Mouse (Mus musculus): ENCODE data around the gene Arhgap10. TPM values are rescaled to one million over a fixed set of nuclear protein-coding genes. Genes with fewer than 3 reads are reported as not detected.

Gene Arhgap10
- polyA plus RNA-seq, 1 experiment = 22.4 TPM

GRCm38 (mm10) chr8:77536821-77537220, 19.1 kb upstream of the Arhgap10 start:
- Histone ChIP-seq H3K27ac (ENCODE audit: insufficient read depth, low read length) (no peak overlapping the region), H3K4me3 (ENCODE audit: insufficient read depth, low read length) (no peak overlapping the region)
- TF ChIP-seq CTCF (IDR thresholded peaks at IDR 0.05; ENCODE audit: extremely low read depth, insufficient read depth, low read length) (no peak), POLR2A (IDR thresholded peaks at IDR 0.05; ENCODE audit: extremely low read depth, insufficient read depth, low read length) (no peak)

DNA sequence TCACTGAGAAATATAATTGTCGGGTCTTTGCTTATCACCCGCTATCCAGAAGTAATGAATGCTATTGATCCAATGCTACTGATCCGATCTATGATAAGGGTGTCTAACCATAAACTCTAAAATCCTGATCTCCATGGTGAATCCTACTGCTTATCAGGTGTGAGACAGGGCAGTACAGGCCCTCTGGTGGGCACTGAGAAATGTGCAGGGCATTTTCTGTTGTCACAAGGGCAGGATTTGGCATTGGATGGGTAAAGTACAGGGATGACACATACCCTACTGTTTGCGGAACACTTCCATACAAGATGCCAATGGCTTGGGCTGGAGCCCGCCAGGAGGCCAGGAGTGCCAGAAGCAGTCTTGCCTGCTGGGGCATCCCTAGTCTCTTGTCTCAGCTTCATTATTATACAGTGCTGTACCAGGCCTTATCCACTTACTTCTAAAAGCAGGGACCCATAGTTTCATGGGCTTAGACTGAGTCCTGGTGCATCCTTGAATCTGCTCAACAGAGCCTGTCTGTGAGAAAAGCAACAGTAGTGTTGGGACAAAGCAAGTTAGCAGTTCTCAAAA, 17.4 kb upstream of the Arhgap10 start:
- no peak overlapping the region for H3K4me3 ChIP-seq (ENCODE audit: insufficient read depth, low read length)
- no peak for TF ChIP-seq POLR2A (IDR thresholded peaks at IDR 0.05; ENCODE audit: extremely low read depth, insufficient read depth, low read length)
- peak; percentile 66 for TF ChIP-seq CTCF (IDR thresholded peaks at IDR 0.05; ENCODE audit: extremely low read depth, insufficient read depth, low read length)
- H3K27ac ChIP-seq (ENCODE audit: insufficient read depth, low read length) = no peak overlapping the region
- no peaks in the 10 kb centered on the region for H3K4me1 ChIP-seq (ENCODE audit: control insufficient read depth, insufficient read depth, low read length)

More at GRCm38 (mm10) chr8:77536821-77537220, 19.1 kb upstream of the Arhgap10 start:
- H3K4me1 ChIP-seq (ENCODE audit: control insufficient read depth, insufficient read depth, low read length) = no peaks in the 10 kb centered on the region

GRCm38 (mm10) chr8:77534358-77534992, 16.7 kb upstream of the Arhgap10 start:
- no peak for TF ChIP-seq CTCF (IDR thresholded peaks at IDR 0.05; ENCODE audit: extremely low read depth, insufficient read depth, low read length)
- TF ChIP-seq POLR2A (IDR thresholded peaks at IDR 0.05; ENCODE audit: extremely low read depth, insufficient read depth, low read length) = no peak
- Histone ChIP-seq H3K27ac (ENCODE audit: insufficient read depth, low read length) (no peak overlapping the region), H3K4me3 (ENCODE audit: insufficient read depth, low read length) (no peak overlapping the region), H3K4me1 (ENCODE audit: control insufficient read depth, insufficient read depth, low read length) (no peaks in the 10 kb centered on the region)

DNA sequence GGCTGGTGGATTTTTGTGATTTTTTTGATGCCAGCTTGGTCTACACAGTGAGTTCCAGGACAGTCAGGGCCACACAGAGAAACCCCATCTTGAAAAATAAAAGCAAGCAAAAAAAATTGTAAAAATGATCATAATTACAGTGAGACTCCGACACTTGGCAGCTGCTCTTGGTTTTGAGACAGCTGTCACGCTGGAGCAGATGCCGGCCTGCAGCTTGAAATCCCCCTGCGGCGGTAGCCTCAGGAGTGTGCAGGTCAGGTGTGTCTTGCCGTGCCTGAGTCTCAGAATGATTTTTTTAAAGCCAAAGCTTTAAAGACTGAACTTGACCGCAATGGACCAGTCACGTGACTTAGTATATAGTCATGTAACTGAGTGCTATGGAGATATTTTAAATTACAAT, 8.4 kb upstream of the Arhgap10 start:
- no peak overlapping the region for H3K27ac ChIP-seq (ENCODE audit: insufficient read depth, low read length)
- H3K4me3 ChIP-seq (ENCODE audit: insufficient read depth, low read length) = no peak overlapping the region
- TF ChIP-seq POLR2A (IDR thresholded peaks at IDR 0.05; ENCODE audit: extremely low read depth, insufficient read depth, low read length) (no peak), CTCF (IDR thresholded peaks at IDR 0.05; ENCODE audit: extremely low read depth, insufficient read depth, low read length) (no peak)
- no peaks in the 10 kb centered on the region for H3K4me1 ChIP-seq (ENCODE audit: control insufficient read depth, insufficient read depth, low read length)

DNA sequence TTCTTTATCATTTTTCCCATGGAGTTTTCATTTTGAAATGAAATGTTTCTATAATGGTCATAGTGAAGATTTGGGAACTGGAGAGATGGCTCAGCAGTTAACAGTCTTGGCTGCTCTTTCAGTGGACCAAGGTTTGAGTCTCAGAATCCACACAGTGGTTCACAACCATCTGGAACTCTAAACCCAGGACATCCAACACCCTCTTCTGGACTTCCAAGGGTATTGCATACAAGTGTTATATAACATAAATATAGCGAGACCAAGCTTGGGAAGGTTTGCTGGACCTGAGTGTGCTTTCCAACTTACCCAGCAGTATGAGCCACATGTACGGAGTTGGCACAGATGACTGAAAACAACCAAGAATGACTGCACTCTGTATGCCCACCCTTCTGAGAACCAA, 7.2 kb upstream of the Arhgap10 start:
- TF ChIP-seq POLR2A (IDR thresholded peaks at IDR 0.05; ENCODE audit: extremely low read depth, insufficient read depth, low read length) (no peak), CTCF (IDR thresholded peaks at IDR 0.05; ENCODE audit: extremely low read depth, insufficient read depth, low read length) (no peak)

DNA sequence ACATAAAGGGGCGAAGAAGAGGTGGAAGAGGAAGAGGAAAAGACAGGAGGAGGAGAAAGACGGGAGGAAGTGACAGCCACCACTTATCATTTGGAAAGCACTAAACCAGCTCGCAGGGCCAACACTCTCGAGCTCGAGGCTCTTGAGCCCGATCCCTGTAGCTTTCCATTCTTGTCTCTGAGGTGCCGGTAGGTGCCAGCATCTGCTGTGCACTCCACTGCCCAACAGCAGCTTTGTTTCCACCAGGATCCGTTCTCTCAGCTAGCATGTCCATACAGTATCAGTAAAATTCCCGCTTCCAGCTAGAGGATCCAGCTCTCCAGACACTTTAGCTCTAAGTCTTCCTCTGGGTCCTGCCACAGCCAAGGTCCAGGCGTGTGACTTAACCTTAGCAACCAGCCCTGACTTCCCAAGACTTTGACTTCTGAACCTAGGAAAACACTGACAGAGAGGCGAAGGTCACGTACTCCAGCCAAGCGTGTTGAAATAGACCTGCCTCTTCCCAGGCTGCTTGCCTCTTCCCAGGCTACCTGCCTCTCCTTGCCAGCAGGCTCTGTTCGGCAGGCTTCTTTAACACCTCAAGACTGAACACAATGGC, 6.4 kb upstream of the Arhgap10 start:
- no peaks in the 10 kb centered on the region for H3K4me1 ChIP-seq (ENCODE audit: control insufficient read depth, insufficient read depth, low read length)
- no peak overlapping the region for H3K27ac ChIP-seq (ENCODE audit: insufficient read depth, low read length)
- TF ChIP-seq POLR2A (IDR thresholded peaks at IDR 0.05; ENCODE audit: extremely low read depth, insufficient read depth, low read length) (no peak), CTCF (IDR thresholded peaks at IDR 0.05; ENCODE audit: extremely low read depth, insufficient read depth, low read length) (no peak)
- no peak overlapping the region for H3K4me3 ChIP-seq (ENCODE audit: insufficient read depth, low read length)

More for the DNA sequence above, 7.2 kb upstream of the Arhgap10 start:
- no peak overlapping the region for H3K27ac ChIP-seq (ENCODE audit: insufficient read depth, low read length)
- no peaks in the 10 kb centered on the region for H3K4me1 ChIP-seq (ENCODE audit: control insufficient read depth, insufficient read depth, low read length)
- H3K4me3 ChIP-seq (ENCODE audit: insufficient read depth, low read length) = no peak overlapping the region

GRCm38 (mm10) chr8:77522984-77523383, 5.2 kb upstream of the Arhgap10 start:
- Histone ChIP-seq H3K4me3 (ENCODE audit: insufficient read depth, low read length) (no peak overlapping the region), H3K4me1 (ENCODE audit: control insufficient read depth, insufficient read depth, low read length) (no peaks in the 10 kb centered on the region), H3K27ac (ENCODE audit: insufficient read depth, low read length) (no peak overlapping the region)
- no peak for TF ChIP-seq POLR2A (IDR thresholded peaks at IDR 0.05; ENCODE audit: extremely low read depth, insufficient read depth, low read length)
- TF ChIP-seq CTCF (IDR thresholded peaks at IDR 0.05; ENCODE audit: extremely low read depth, insufficient read depth, low read length) = no peak

DNA sequence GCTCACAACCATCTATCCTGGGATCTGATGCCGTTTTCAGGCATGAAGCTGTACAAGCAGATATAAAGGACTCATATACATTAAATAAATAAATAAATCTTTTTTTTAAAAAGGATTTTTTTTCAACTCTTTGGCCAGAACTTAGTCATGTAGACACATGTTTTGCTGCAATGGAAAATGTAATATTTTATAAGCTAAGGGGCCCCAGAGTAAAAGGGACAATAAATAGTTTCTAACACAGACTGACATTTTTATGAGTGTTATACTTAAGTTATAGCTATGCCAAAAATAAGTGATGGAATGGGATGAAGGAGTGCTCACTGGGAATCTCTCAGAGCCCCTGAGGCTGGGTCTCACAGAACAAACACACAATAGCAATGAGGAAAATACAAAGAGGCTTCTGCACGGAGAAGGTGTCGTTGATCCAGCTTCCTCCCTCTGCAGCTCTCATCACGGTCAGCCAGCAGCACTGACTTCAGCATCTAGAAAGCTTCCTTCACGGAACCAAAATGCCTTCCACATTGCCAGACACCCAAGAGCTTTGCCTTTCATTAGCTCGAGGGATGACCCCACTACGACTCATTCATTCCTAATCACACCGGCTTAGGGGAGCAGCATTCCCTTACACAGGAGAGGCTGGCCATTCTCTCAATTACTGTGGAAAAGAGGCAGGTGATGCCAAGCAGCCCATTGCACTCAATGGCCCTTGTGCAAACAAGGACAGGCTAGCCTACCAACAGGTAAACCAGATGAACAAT, 3.5 kb upstream of the Arhgap10 start:
- Histone ChIP-seq H3K27ac (ENCODE audit: insufficient read depth, low read length) (no peak overlapping the region), H3K4me1 (ENCODE audit: control insufficient read depth, insufficient read depth, low read length) (peaks cover 1% of the 10 kb centered on the region; the same call in 1 of the 2 replicates), H3K4me3 (ENCODE audit: insufficient read depth, low read length) (no peak overlapping the region)
- TF ChIP-seq CTCF (IDR thresholded peaks at IDR 0.05; ENCODE audit: extremely low read depth, insufficient read depth, low read length) (no peak), POLR2A (IDR thresholded peaks at IDR 0.05; ENCODE audit: extremely low read depth, insufficient read depth, low read length) (no peak)

DNA sequence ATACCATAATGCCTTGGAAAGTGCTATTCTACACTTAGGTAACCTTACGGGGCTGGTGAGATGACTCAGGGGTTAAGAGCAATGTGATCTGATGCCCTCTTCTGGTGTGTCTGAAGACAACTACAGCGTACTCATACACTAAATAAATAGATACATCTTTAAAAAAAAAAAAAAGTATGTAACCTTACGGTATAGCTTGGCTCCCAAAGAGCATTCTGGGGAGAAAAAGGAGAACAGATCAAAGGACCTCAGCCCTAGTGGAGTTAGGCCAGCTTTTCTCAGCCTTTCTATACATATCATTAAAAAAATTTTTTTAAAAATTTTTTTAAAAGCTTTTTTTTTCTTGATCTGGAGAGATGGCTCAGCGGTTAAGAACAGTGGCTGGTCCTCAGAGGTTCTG, 2.8 kb upstream of the Arhgap10 start:
- TF ChIP-seq CTCF (IDR thresholded peaks at IDR 0.05; ENCODE audit: extremely low read depth, insufficient read depth, low read length) (no peak), POLR2A (IDR thresholded peaks at IDR 0.05; ENCODE audit: extremely low read depth, insufficient read depth, low read length) (no peak)
- peaks cover 3% of the 10 kb centered on the region for H3K4me1 ChIP-seq (ENCODE audit: control insufficient read depth, insufficient read depth, low read length)

More for the DNA sequence above, 2.8 kb upstream of the Arhgap10 start:
- Histone ChIP-seq H3K27ac (ENCODE audit: insufficient read depth, low read length) (no peak overlapping the region), H3K4me3 (ENCODE audit: insufficient read depth, low read length) (no peak overlapping the region)
